In genomic region chr7:19069500-19069899, GRCm38 (mm10) we compare ENCODE assay signal across 11 mouse cellular contexts. TPM values are rescaled to one million over a fixed set of nuclear protein-coding genes. Genes with fewer than 3 reads are reported as not detected.
DNase-seq lines count a peak whose midpoint lies in the region; ATAC-seq and TF ChIP-seq lines count a peak whose summit lies in the region.
"Had no signal": no experiment of that assay in that cellular context is flagged by ENCODE, and none has a peak within 500 bp of the region (broad histone marks: within the 10 kb centered on the region; RNA-seq: fewer than 3 reads in every experiment).

No protein-coding gene starts in this region.

- H3K36me3 ChIP-seq in lung, postnatal 0 days (ENCODE audit: insufficient read depth, low read length) = no peaks in the 10 kb centered on the region
- no peaks in the 10 kb centered on the region for H3K36me3 ChIP-seq in hindbrain, embryonic 12.5 days
- H3K36me3 ChIP-seq: G1E; neural tube, embryonic 12.5 days had no signal

- TF ChIP-seq EP300 in lung, postnatal 0 days (IDR thresholded peaks at IDR 0.05) = no peak

- peaks cover 10% of the 10 kb centered on the region for H3K27me3 ChIP-seq in lung, postnatal 0 days (replicated peaks; ENCODE audit: insufficient read depth, low read length)
- peaks cover 33% of the 10 kb centered on the region for H3K27me3 ChIP-seq in hindbrain, embryonic 12.5 days

- no peaks in the 10 kb centered on the region for H3K9me3 ChIP-seq in lung, postnatal 0 days (ENCODE audit: low read length)
- H3K9me3 ChIP-seq in hindbrain, embryonic 12.5 days (replicated peaks) = 0 out of 2 replicates have a peak, but pooled peaks cover 8% of the 10 kb centered on the region
- H3K9me3 ChIP-seq: G1E; neural tube, embryonic 12.5 days had no signal

- 45% methylated on average over 3 of the region's 3 CpGs for WGBS in lung, postnatal 0 days
- 49% methylated on average over 3 of the region's 3 CpGs for WGBS in hindbrain, embryonic 12.5 days

- no peak overlapping the region for H3K4me3 ChIP-seq in lung, postnatal 0 days (ENCODE audit: low read depth, low read length)
- H3K4me3 ChIP-seq in hindbrain, embryonic 12.5 days = no peak overlapping the region
- H3K4me3 ChIP-seq: neural tube, embryonic 12.5 days had no signal

- H3K4me2 ChIP-seq in lung, postnatal 0 days (replicated peaks; ENCODE audit: low read depth, low read length) = no peak overlapping the region
- no peak overlapping the region for H3K4me2 ChIP-seq in hindbrain, embryonic 12.5 days (replicated peaks)
- H3K4me2 ChIP-seq: hindbrain, embryonic 14.5 days; neural tube, embryonic 12.5 days had no signal

- peak; percentile 68 for TF ChIP-seq CTCF in lung, postnatal 0 days (IDR thresholded peaks at IDR 0.05)

- no peak overlapping the region for H3K27ac ChIP-seq in lung, postnatal 0 days (ENCODE audit: low read length)
- H3K27ac ChIP-seq in hindbrain, embryonic 12.5 days = no peak overlapping the region
- H3K27ac ChIP-seq: hindbrain, embryonic 14.5 days; neural tube, embryonic 12.5 days had no signal

- H3K9ac ChIP-seq in lung, postnatal 0 days (replicated peaks; ENCODE audit: low read depth) = no peak overlapping the region
- no peak overlapping the region for H3K9ac ChIP-seq in hindbrain, embryonic 12.5 days
- H3K9ac ChIP-seq: hindbrain, embryonic 14.5 days; neural tube, embryonic 12.5 days had no signal

- no peaks in the 10 kb centered on the region for H3K4me1 ChIP-seq in lung, postnatal 0 days (ENCODE audit: insufficient read depth, low read depth, low read length)
- no peaks in the 10 kb centered on the region for H3K4me1 ChIP-seq in hindbrain, embryonic 12.5 days
- H3K4me1 ChIP-seq: neural tube, embryonic 12.5 days had no signal

- no peak for ATAC-seq in lung, postnatal 0 days
- no peak for ATAC-seq in hindbrain, embryonic 12.5 days (ENCODE audit: low FRiP score)

- DNase-seq in embryo, embryonic 10.5 days (ENCODE audit: low spot score) = peak; percentile 38
- no peak for DNase-seq in embryo, embryonic 11 days
- peak; percentile 47 for DNase-seq in lung, postnatal 0 days (ENCODE audit: low spot score)
- no peak for DNase-seq in lung, postnatal 10 days
- peak; percentile 73 for DNase-seq in ZHBTc4 (ENCODE audit: low read depth, low spot score)
- peak; percentile 38 for DNase-seq in retina, embryonic 14.5 days (ENCODE audit: low spot score)
- DNase-seq in cerebellum, adult 18-20 months = no peak

RNA-seq across cellular contexts. Expression of gene Dmwd, which starts 6.5 kb away (rescaled TPM):
- 9.7 and 12.0 TPM in 2 replicates for polyA plus RNA-seq in lung, postnatal 0 days (2015; fragmentation: Nextera tagmentation; extraction: Ambion mirVana)
- polyA plus RNA-seq in hindbrain, embryonic 12.5 days (2016; fragmentation: Nextera tagmentation; extraction: Ambion mirVana) = 20.1 and 23.6 TPM in 2 replicates

RNA-seq across cellular contexts. Expression of gene Dmpk, which starts 14.1 kb away (rescaled TPM):
- polyA plus RNA-seq in lung, postnatal 0 days (2015; fragmentation: Nextera tagmentation; extraction: Ambion mirVana) = 11.5 and 14.7 TPM in 2 replicates
- 13.4 and 14.6 TPM in 2 replicates for polyA plus RNA-seq in hindbrain, embryonic 12.5 days (2016; fragmentation: Nextera tagmentation; extraction: Ambion mirVana)

RNA-seq across cellular contexts. Expression of gene Rsph6a, which starts 15.0 kb away (rescaled TPM):
- polyA plus RNA-seq in lung, postnatal 0 days (2015; fragmentation: Nextera tagmentation; extraction: Ambion mirVana) = not detected in 2 replicates
- polyA plus RNA-seq in hindbrain, embryonic 12.5 days (2016; fragmentation: Nextera tagmentation; extraction: Ambion mirVana) = not detected in 2 replicates
- polyA plus RNA-seq: neural tube, embryonic 12.5 days had no signal

RNA-seq across cellular contexts. Expression of gene Six5, which starts 24.9 kb away (rescaled TPM):
- polyA plus RNA-seq in lung, postnatal 0 days (2015; fragmentation: Nextera tagmentation; extraction: Ambion mirVana) = 4.2 and 4.7 TPM in 2 replicates
- 9.1 and 9.7 TPM in 2 replicates for polyA plus RNA-seq in hindbrain, embryonic 12.5 days (2016; fragmentation: Nextera tagmentation; extraction: Ambion mirVana)

RNA-seq across cellular contexts. Expression of gene Sympk, which starts 45.3 kb away (rescaled TPM):
- polyA plus RNA-seq in lung, postnatal 0 days (2015; fragmentation: Nextera tagmentation; extraction: Ambion mirVana) = 10.4 and 11.8 TPM in 2 replicates
- polyA plus RNA-seq in hindbrain, embryonic 12.5 days (2016; fragmentation: Nextera tagmentation; extraction: Ambion mirVana) = 47.0 and 50.8 TPM in 2 replicates

Comparison
In these comparisons a context has a peak if more than half of its experiments do, and no peak if none do; other contexts are left out.
1. DNase-seq: peak in embryo, embryonic 10.5 days (single experiment), lung, postnatal 0 days (single experiment), ZHBTc4 (single experiment) and retina, embryonic 14.5 days (single experiment); none in embryo, embryonic 11 days (single experiment), lung, postnatal 10 days (single experiment) and cerebellum, adult 18-20 months (0 of 2).